Mouse (Mus musculus): Measurements from ENCODE around the gene Rfng.
"Not testable (repeated sequence)": the region's sequence is repeated elsewhere in the genome, so short reads cannot be mapped to it uniquely, and the experiment has no call there.

Rfng gene

DNA sequence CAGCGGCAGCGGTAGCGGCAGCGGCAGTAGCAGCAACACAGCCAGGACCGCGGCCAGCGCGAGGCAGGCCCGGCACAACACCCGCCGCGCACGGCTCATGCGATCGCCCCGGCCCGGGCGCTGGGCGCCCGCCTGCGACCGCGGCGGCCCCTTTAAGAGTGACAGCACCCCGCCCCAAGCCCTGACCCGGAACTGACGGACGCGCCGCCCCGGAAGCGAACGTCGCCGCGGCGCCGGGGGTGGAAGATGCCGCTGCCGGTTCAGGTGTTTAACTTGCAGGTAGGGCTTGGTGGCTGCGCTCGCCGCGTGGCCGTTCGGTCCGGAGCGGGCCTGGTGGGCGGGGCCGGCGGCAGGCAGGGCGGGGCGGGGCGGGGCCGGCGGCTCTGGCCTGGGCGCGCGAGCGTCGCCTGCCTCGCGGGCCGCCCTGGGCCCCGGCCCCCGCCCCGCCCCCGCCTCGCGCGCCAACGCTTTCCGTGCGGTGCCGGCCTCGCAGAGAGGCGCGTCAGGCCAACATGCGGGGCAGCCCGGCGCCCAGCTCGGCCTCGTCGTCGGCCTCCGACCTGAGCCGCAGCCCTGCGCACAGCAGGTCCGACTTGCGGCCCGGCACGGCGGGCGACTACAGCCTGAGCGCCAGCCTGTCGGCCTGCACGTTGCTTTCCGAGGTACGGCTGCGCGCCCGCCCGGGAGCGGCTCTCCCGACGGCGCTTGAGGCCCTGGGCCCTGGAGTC, at the start of gene Rfng, which contains the start of gene Gps1:
Rfng (minus strand) TSS at position 144 of the 728 bp plus-strand sequence.
Gps1 (plus strand) TSS at position 209 of the 728 bp plus-strand sequence.
- DNase-seq (ENCODE audit: extremely low read depth, low read depth, low spot score), result no peak

GRCm38 (mm10) chr11:120832962-120833361, 49.0 kb upstream of the Rfng start:
- DNase-seq (ENCODE audit: extremely low read depth, low read depth, low spot score), result not testable (repeated sequence)

DNA sequence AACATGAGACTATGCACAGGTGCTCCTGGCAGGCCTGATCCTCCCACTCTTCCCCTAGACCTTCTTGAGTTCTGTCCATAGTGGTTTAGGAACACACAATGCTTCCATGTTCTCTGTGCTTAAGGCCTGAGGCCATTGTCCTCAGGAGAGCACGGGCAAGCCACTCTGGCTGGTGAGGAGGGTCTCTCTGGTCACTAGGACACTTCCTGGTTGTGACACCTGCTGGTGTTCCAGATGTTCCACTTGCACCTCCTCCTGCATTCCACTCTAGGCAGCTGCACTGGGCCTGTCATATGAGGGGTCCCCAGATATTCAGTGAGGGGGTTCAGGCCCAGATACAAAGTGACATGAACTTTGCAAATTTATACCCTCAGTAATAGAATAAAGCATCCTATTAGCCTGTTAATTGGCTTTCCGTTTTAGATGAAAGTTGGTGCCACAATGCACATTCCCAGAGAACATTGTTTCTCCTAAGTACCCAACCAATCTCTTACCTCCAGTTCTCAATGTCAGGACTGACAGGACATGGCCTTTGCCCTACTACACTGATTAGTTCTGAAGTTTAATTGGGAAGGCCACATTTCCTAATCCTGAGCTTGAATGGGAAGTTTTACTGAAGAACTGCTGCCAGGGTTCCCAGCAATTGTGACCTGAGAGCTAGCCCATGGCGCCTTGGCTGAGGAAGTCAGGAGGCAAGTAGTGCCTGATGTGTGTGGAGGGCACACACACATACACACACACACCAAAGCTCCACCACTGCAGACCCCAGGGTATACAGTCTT, 47.8 kb upstream of the Rfng start:
- no peak for DNase-seq (ENCODE audit: extremely low read depth, low read depth, low spot score)

- DNase-seq (ENCODE audit: extremely low read depth, low read depth, low spot score), result no peak
Measured at GRCm38 (mm10) chr11:120830686-120831085, 46.7 kb upstream of the Rfng start.

DNA sequence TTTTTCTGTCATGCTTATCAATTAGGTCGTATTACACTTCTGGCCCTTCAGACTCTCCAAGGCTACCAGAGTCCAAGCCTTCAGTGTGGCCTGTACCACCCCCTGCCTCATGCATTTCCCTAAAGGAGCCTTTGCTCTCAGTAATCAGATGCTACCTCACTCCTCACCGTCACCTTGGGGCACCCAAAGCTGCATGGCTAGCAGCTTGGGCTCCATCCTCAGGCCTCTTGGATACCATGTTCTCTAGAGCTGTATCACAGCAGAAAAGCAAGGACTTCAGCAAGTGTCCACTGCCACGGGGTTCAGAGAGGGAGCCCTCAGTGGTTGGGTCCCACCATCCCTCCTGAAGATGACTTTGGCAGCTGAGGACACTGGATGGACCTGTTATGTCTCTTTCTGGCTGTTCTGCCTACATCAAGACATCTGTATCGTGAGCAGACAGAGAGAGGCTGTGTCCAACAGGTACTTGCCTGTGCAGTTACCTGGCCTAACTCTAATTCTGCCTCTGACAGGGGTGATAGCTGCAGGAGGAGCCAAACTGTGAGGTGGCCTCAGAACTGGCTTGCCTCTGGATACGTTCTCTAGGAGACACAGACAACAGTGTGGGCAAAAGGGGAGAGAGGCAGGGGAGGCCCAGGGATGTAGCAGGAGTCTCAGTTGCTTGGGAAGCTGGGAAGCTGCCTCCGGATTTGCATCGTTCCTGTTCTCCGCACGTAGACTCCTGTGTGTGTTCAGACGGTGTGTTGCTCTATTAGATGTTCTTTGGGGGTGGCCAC, 45.9 kb upstream of the Rfng start:
- DNase-seq (ENCODE audit: extremely low read depth, low read depth, low spot score), result no peak

DNA sequence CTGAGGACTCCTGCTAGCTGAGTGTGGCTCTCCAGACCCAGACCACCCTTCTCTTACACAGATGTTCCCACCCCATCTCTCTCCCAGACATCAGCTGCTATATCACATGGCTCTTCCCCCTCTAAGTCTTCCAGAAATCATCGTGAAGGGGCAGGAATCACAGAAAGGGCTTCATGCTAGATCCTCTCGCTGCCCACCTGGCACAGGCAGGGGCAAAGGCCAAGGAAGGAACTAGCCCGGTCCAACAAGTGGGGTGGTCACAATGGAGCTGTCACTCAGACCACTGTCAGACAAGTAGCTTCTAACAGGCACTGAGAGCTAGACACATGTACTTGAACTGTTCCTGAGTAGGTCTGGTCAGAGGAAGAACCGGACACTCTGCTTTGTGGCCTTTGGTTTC, 44.4 kb upstream of the Rfng start:
- no peak for DNase-seq (ENCODE audit: extremely low read depth, low read depth, low spot score)

DNA sequence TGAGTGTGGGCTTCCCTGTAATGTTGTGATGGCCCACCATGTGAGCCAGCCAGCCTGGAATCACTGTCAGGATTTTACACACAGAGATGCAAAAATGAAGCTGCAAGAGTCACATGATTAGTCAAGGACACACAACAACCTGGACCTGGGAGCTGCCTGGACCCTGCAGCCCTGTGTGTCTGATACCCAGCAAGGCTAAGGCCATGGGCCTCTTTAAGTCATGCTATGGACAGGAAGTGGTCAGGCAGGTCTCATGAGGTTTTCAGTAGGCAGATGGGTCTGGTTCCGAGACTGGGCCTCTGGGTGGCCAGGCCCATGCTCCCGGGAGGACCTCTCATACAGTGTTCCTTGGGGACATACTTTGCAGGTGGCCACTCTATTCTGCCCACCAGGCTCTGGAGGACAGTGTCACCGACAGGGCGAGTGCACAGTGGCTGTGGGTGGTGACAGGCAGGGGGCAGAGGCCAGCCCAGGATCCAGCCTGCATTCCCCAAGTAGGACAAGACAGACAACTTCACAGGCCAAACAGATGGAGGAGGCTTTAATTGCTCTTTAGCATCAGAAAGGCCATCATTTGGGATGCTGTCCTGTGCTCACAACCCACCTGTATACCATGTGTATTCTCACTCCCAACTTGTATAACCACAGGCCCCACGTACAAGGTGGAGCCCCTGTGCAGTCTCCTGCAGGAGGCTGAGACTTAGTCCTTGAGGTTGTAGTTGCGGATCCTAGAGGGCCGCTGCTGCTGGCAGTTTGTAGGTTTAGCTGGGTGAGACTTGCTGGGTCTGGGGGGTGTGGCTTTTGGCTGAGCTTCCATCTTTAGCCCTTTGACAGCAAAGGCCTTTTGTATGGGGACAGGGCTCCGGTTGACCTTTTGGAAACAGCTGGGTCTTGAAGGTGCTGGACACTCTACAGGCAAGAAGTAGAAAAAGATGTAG, 42.3 kb upstream of the Rfng start:
- DNase-seq (ENCODE audit: extremely low read depth, low read depth, low spot score), result no peak

DNA sequence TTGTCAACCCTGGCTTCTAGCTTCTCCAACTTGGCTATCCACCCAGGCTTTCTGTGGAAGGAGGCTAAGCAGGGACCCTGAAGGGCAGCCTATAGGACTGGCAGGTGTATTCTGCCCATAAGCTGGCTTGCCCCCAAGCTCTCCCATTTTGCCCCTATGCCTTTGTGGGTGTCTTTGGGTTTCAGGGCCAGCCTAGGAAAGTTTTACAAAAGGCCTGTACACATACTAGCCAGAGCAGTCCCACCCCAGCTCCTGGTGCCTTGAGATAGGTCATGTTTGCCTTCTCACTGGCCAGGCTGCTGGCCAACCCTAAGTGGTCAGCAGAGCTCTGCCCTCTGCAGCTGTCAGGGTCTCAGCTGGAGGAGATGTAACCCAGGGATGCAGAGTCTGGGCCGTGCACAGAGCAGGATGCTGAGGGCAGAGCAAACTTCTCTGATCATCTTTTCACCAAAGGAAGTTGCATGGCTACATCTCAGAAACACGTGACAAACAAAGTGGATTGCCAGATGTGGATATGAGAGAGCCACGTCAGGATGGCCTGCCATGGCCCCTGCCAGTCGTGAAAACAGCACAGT, 41.4 kb upstream of the Rfng start:
- DNase-seq (ENCODE audit: extremely low read depth, low read depth, low spot score), result no peak

DNA sequence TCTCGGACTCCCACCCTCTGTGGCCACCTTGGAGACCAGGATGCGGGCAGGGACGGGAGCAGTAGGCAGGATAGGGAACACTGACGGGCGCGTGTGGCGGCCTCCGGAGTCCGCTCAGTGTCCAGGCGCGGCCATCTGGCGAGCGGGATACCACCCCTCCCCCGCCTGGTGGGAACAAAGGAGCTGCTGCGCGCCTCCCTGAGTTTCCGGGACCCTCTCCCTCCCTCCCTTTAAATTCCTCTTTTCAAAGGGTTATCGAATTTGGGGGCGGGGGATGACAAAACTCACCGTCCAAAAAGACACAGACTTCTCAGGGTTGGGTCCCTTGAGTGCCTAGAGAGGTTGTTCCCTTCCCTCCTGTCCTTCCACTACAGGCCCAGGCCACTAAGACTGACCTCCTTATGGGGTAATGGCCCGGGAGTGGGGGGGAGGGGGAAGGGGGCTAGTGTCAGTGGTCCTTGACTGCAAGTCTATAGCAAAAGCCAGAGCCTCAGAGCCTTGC, 40.8 kb upstream of the Rfng start:
- DNase-seq (ENCODE audit: extremely low read depth, low read depth, low spot score), result no peak

GRCm38 (mm10) chr11:120823956-120824786, 40.2 kb upstream of the Rfng start, which contains the start of gene Fasn:
Gene Fasn, minus strand, starts transcription at chr11:120824547.
- DNase-seq (ENCODE audit: extremely low read depth, low read depth, low spot score), result no peak

GRCm38 (mm10) chr11:120823551-120823947, 39.5 kb upstream of the Rfng start:
- DNase-seq (ENCODE audit: extremely low read depth, low read depth, low spot score), result no peak

DNA sequence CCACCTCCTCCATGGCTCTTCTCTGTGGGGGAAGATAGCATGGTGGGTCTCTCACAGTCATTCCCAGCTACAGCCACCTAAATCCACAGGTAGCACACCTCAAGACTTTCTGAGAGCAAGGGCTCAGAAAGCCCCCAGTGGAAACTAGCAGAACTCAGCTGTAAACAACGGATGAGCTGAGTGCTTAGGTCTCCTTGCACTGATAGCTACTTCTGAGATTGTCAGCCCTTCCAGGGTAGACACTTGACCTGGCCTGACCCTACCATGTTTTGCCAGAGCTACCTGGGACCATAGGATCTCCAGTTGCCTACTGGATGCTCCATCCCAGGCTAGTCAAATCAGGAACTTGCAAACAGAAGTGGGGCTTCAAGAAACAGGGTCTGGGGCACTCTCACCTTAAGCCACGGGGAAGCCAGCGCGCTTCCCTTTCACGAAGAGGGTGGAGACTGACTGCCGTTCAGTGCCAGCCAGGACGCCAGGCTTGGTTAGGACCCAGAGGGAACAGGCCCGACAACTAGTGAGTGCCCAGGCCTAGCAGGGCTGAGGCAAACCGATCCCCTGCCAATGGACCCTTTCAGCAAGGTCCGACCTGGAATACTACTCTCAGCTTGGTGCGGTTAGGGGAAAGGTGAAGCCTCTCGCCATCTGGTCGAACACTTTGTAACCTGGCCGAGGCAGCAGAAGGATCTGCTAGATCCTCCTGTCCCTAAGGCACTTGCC, 39.0 kb upstream of the Rfng start:
- no peak for DNase-seq (ENCODE audit: extremely low read depth, low read depth, low spot score)

DNA sequence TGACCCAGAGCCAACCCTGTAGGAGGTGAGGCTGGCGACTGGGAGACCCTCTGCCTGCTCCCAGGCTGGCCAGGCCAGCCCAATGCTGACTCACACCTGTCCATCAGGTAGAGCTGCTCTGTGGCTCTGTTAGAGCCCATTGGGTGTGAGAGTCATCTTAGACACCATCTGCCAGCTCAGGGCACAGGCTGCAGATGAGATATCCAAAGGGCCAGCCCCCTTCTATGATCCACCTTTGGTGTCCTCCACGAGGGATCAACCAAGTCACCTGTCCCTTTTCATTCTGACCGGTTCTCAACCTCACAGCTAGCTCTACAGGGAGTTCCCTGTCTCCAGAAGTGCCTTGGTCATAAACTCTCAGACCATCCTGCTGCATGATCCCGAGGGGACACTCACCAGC, 38.3 kb upstream of the Rfng start:
- DNase-seq (ENCODE audit: extremely low read depth, low read depth, low spot score), result no peak

DNA sequence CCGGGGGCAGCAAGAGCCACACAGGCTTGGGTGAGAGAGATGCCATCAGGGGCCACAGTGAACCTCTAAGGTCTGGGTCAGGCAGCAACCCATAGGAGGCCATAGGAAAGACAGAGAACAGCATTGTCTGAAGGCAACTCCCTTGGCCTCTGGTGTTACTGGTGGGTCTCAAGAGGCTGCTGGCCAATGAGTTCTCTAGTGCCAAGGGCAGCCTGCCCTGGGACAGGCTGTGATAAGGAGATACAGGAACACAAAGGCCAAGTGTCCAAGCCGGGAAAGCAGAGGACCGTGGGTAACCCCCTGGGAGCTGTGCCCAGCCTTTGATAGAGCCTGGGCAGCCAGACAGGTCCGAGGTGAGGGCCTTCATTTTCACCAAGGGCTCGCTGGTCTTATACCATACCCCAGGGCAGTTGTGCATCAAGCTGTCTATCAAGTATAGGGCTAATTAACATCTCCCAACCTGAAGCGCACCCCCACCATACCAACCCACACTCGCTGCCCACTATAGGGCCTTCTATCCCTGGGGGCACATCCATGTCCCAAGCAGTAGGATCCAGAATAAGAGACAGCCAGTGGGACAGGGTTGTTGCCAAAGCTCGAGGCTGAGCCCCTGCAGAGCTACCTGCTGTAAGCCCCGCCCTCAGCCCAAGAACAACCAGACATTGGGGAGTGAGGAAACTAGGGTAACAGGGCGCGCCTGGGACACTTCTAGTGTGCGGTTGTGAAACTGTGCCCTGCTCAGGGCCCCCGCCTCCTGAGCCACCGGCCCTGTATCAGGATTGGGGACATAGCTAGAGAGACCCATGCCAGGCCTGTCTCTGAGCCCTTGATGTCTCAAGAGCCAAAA, 37.3 kb upstream of the Rfng start:
- DNase-seq (ENCODE audit: extremely low read depth, low read depth, low spot score), result no peak

DNA sequence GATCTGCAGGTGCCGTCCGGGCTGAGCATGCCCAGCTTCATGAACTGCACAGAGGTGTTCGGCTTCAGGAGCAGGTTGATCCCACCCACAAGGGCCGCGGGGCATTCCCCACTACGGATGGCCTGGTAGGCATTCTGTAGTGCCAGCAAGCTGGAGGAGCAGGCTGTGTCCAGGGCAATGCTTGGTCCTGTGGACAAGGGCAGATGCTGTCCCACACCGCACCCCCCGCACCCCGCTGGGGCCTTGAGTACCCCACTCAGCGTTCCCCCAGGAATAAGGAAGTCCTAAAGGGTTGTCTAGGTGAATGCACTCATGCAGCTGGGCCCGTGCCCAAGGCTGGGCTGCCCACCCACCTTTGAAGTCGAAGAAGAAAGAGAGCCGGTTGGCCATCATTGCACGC, 36.5 kb upstream of the Rfng start:
- no peak for DNase-seq (ENCODE audit: extremely low read depth, low read depth, low spot score)

DNA sequence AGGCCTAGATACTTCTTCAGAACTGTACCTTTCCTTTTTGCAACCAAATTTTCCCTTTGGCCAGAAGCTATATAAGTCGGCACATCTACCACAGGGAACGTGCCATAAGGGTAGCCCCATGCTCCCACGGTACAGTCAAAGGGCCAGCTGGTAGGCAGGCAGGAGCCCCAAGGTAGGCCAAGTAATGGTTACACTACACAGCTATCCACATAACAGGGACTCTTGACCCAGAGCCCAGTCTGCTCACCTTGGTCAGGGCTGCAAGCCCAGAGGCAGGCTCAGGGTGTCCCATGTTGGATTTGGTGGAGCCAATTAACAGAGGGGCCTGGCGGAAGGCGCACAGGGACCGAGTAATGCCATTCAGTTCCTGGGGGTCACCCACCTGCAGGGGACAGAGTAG, 35.5 kb upstream of the Rfng start:
- DNase-seq (ENCODE audit: extremely low read depth, low read depth, low spot score), result no peak

GRCm38 (mm10) chr11:120818251-120818650, 34.2 kb upstream of the Rfng start:
- no peak for DNase-seq (ENCODE audit: extremely low read depth, low read depth, low spot score)

Data from fat pad, adult 2 months (tissue).